Mouse (Mus musculus): ENCODE data around the gene Bcar1.

DNA sequence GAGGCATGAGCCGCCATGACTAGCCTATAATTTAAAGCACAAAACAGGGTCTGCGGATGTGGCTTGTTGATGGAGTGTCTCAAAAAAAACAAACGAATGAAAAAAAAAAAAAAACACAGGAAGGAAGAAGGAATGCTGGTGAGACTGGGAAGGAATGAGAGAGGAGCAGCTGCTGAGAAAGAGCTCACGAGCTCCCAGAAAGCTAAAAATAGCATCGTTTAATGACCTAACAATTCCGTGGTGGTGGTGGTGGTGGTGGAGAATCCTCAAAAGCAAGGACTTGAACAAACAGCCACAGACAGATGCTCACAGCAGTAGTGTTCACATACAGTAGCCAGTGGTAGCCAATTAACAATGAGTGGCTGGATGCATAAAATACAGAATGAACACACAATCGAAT is 48.2 kb downstream of the Bcar1 start:
- TF ChIP-seq CTCF (IDR thresholded peaks at IDR 0.05; ENCODE audit: control insufficient read depth, insufficient read depth, insufficient replicate concordance, low read depth, low read length): no peak
- no peak for TF ChIP-seq POLR2A (IDR thresholded peaks at IDR 0.05; ENCODE audit: control insufficient read depth, low read depth, low read length)

All from testis, adult 2 months (tissue).